Mouse (Mus musculus) myocyte (in vitro differentiated cells): Measurements from ENCODE around the gene Gm27021. TPM values are rescaled to one million over a fixed set of nuclear protein-coding genes. Genes with fewer than 3 reads are reported as not detected.

Experiments
- H3K27me3 ChIP-seq: one replicate; pipeline ENCODE4 v1.6.1; 2011; ENCODE audit not compliant: control insufficient read depth, insufficient read depth, insufficient read length
- H3K36me3 ChIP-seq: one replicate; pipeline ENCODE4 v1.6.1; 2011; ENCODE audit not compliant: control insufficient read depth, insufficient read depth
- H3K4me2 ChIP-seq: one replicate; pipeline ENCODE4 v1.6.1; 2011; ENCODE audit warnings: low read depth, control low read depth
- H3K4me3 ChIP-seq: one replicate; pipeline ENCODE4 v1.5.1; 2011; ENCODE audit warnings: mild to moderate bottlenecking, control low read depth, moderate library complexity
- H3K79me2 ChIP-seq: one replicate; pipeline ENCODE4 v1.6.1; 2011; ENCODE audit not compliant: control insufficient read depth, insufficient read depth
- H3ac ChIP-seq: one replicate; pipeline ENCODE4 v1.6.1; 2011; ENCODE audit not compliant: control insufficient read depth, insufficient read length
- CEBPB ChIP-seq: IDR thresholded peaks from 2 replicates; pipeline ENCODE4 v1.6.1; 2011; ENCODE audit warnings: mild to moderate bottlenecking, moderate library complexity; ENCODE audit not compliant: poor library complexity, insufficient read depth, severe bottlenecking
- E2F4 ChIP-seq: IDR thresholded peaks from one replicate; pipeline ENCODE4 v1.6.1; 2011; ENCODE audit warnings: mild to moderate bottlenecking, control low read depth, moderate library complexity; ENCODE audit not compliant: insufficient read depth
- MAX ChIP-seq: IDR thresholded peaks from one replicate; pipeline ENCODE4 v1.6.1; 2011; ENCODE audit warnings: low read depth, mild to moderate bottlenecking, control low read depth
- MYOD1 ChIP-seq, 3 experiments: IDR thresholded peaks; one replicate each; pipeline ENCODE4 v1.6.1; 2011; ENCODE audit warnings: control low read depth in 2 of 3, low read depth in 2 of 3, mild to moderate bottlenecking in 2 of 3, moderate library complexity in 1 of 3; ENCODE audit not compliant: insufficient read length in 2 of 3, control insufficient read depth in 1 of 3
- MYOG ChIP-seq, 3 experiments: IDR thresholded peaks; one replicate each; pipeline ENCODE4 v1.6.1; 2011; ENCODE audit warnings: control low read depth in 2 of 3, low read depth in 2 of 3, mild to moderate bottlenecking in 2 of 3; ENCODE audit not compliant: insufficient read length in 2 of 3, control insufficient read depth in 1 of 3, insufficient read depth in 1 of 3
- POLR2A ChIP-seq: IDR thresholded peaks from one replicate; pipeline ENCODE4 v1.6.1; 2011; ENCODE audit warnings: low read depth, mild to moderate bottlenecking, control low read depth, moderate library complexity; ENCODE audit not compliant: insufficient read length
- POLR2AphosphoS2 ChIP-seq: IDR thresholded peaks from one replicate; pipeline ENCODE4 v1.6.1; 2011; ENCODE audit warnings: low read depth, control low read depth; ENCODE audit not compliant: insufficient read length
- REST ChIP-seq: IDR thresholded peaks from one replicate; pipeline ENCODE4 v1.6.1; 2011; ENCODE audit warnings: mild to moderate bottlenecking, control low read depth, moderate library complexity; ENCODE audit not compliant: insufficient read depth, insufficient read length
- SRF ChIP-seq: IDR thresholded peaks from one replicate; pipeline ENCODE4 v1.6.1; 2011; ENCODE audit warnings: low read depth; ENCODE audit not compliant: control insufficient read depth, insufficient read length
- TCF12 ChIP-seq: IDR thresholded peaks from one replicate; pipeline ENCODE4 v1.6.1; 2011; ENCODE audit warnings: mild to moderate bottlenecking, control low read depth; ENCODE audit not compliant: poor library complexity, insufficient read depth, severe bottlenecking
- TCF3 ChIP-seq: IDR thresholded peaks from one replicate; pipeline ENCODE4 v1.6.1; 2011; ENCODE audit warnings: low read depth, control low read depth; ENCODE audit not compliant: insufficient read length
- USF1 ChIP-seq: IDR thresholded peaks from one replicate; pipeline ENCODE4 v1.6.1; 2011; ENCODE audit warnings: low read depth, mild to moderate bottlenecking, control low read depth, moderate library complexity
- polyA plus RNA-seq: library from polyadenylated mRNA; unstranded; fragments of >200 nt; fragmentation: generic; extraction: Trizol; gene quantifications from one replicate; pipeline ENCODE4 v1.2.1, GENCODE M21; 2012; ENCODE audit warnings: missing spikeins

Gene Gm27021
- polyA plus RNA-seq, 1 experiment, result 1.9 TPM

GRCm38 (mm10) chr8:120705163-120705562, 37.3 kb upstream of the Gm27021 start:
- Histone ChIP-seq H3ac (no peak overlapping the region), H3K4me2 (no peak overlapping the region), H3K36me3 (no peaks in the 10 kb centered on the region), H3K79me2 (no peaks in the 10 kb centered on the region), H3K4me3 (no peak overlapping the region), H3K27me3 (peaks cover 92% of the 10 kb centered on the region)
- TF ChIP-seq MYOG (IDR thresholded peaks at IDR 0.05; ENCODE audit: control insufficient read depth in 1 of 3, insufficient read depth in 1 of 3, insufficient read length in 2 of 3, low read depth in 2 of 3) (no peak), CEBPB (no peak), USF1 (no peak), TCF3 (no peak), POLR2AphosphoS2 (no peak), POLR2A (no peak), E2F4 (no peak), MAX (no peak), REST (no peak), MYOD1 (IDR thresholded peaks at IDR 0.05; ENCODE audit: control insufficient read depth in 1 of 3, insufficient read length in 2 of 3, low read depth in 2 of 3) (no peak), SRF (no peak), TCF12 (no peak)

GRCm38 (mm10) chr8:120704203-120704602, 36.3 kb upstream of the Gm27021 start:
- Histone ChIP-seq H3K79me2 (no peaks in the 10 kb centered on the region), H3K4me2 (no peak overlapping the region), H3K4me3 (no peak overlapping the region), H3ac (no peak overlapping the region), H3K36me3 (no peaks in the 10 kb centered on the region), H3K27me3 (peaks cover 84% of the 10 kb centered on the region)
- no peak for TF ChIP-seq SRF

GRCm38 (mm10) chr8:120701758-120702465, 34.0 kb upstream of the Gm27021 start:
- TF ChIP-seq POLR2A (no peak), USF1 (no peak), E2F4 (no peak)
- Histone ChIP-seq H3K27me3 (peaks cover 64% of the 10 kb centered on the region), H3ac (no peak overlapping the region), H3K4me2 (no peak overlapping the region), H3K4me3 (no peak overlapping the region), H3K79me2 (no peaks in the 10 kb centered on the region), H3K36me3 (no peaks in the 10 kb centered on the region)

GRCm38 (mm10) chr8:120700053-120700452, 32.2 kb upstream of the Gm27021 start:
- no peak for TF ChIP-seq MAX
- no peak for TF ChIP-seq E2F4
- no peak for TF ChIP-seq REST
- no peak for TF ChIP-seq USF1
- no peak for TF ChIP-seq POLR2AphosphoS2
- TF ChIP-seq TCF12, result no peak
- no peak for TF ChIP-seq SRF
- TF ChIP-seq TCF3, result no peak
- TF ChIP-seq MYOG (IDR thresholded peaks at IDR 0.05; ENCODE audit: control insufficient read depth in 1 of 3, insufficient read depth in 1 of 3, insufficient read length in 2 of 3, low read depth in 2 of 3), result no peak
- TF ChIP-seq POLR2A, result no peak
- no peak for TF ChIP-seq CEBPB
- TF ChIP-seq MYOD1 (IDR thresholded peaks at IDR 0.05; ENCODE audit: control insufficient read depth in 1 of 3, insufficient read length in 2 of 3, low read depth in 2 of 3), result no peak
- Histone ChIP-seq H3K4me3 (no peak overlapping the region), H3ac (no peak overlapping the region), H3K4me2 (no peak overlapping the region), H3K27me3 (peaks cover 59% of the 10 kb centered on the region), H3K79me2 (no peaks in the 10 kb centered on the region), H3K36me3 (no peaks in the 10 kb centered on the region)

GRCm38 (mm10) chr8:120699565-120699964, 31.7 kb upstream of the Gm27021 start:
- Histone ChIP-seq H3K4me2 (no peak overlapping the region), H3ac (no peak overlapping the region), H3K27me3 (peaks cover 59% of the 10 kb centered on the region)

More at GRCm38 (mm10) chr8:120699565-120699964, 31.7 kb upstream of the Gm27021 start:
- TF ChIP-seq MAX, result no peak
- TF ChIP-seq REST, result no peak
- no peak for TF ChIP-seq E2F4
- no peak for TF ChIP-seq CEBPB
- TF ChIP-seq USF1, result no peak
- no peak for TF ChIP-seq TCF3
- TF ChIP-seq POLR2A, result no peak
- TF ChIP-seq POLR2AphosphoS2, result no peak
- no peak for TF ChIP-seq MYOG (IDR thresholded peaks at IDR 0.05; ENCODE audit: control insufficient read depth in 1 of 3, insufficient read depth in 1 of 3, insufficient read length in 2 of 3, low read depth in 2 of 3)
- no peak for TF ChIP-seq MYOD1 (IDR thresholded peaks at IDR 0.05; ENCODE audit: control insufficient read depth in 1 of 3, insufficient read length in 2 of 3, low read depth in 2 of 3)
- TF ChIP-seq SRF, result no peak
- TF ChIP-seq TCF12, result no peak
- Histone ChIP-seq H3K36me3 (no peaks in the 10 kb centered on the region), H3K79me2 (no peaks in the 10 kb centered on the region), H3K4me3 (no peak overlapping the region)
